Mouse (Mus musculus) embryonic fibroblast, embryonic 13.5 days (primary cell): Measurements from ENCODE around the gene Kif24.
"Not testable (repeated sequence)": the region's sequence is repeated elsewhere in the genome, so short reads cannot be mapped to it uniquely, and the experiment has no call there.

Source experiments
- CTCF ChIP-seq: IDR thresholded peaks from 2 replicates; pipeline ENCODE4 v1.5.1; 2011; ENCODE audit warnings: mild to moderate bottlenecking, control low read depth, low read length, moderate library complexity, borderline replicate concordance; ENCODE audit not compliant: insufficient read depth
- POLR2A ChIP-seq: IDR thresholded peaks from 2 replicates; pipeline ENCODE4 v1.6.1; 2011; ENCODE audit warnings: low read depth, mild to moderate bottlenecking, control low read depth, low read length, moderate library complexity

GRCm38 (mm10) chr4:41463051-41463738 is 1.5 kb downstream of the Kif24 start:
- TF ChIP-seq POLR2A, CTCF: not testable (repeated sequence)
